19 mouse cellular contexts compared by ENCODE assay signal in the genomic region with DNA sequence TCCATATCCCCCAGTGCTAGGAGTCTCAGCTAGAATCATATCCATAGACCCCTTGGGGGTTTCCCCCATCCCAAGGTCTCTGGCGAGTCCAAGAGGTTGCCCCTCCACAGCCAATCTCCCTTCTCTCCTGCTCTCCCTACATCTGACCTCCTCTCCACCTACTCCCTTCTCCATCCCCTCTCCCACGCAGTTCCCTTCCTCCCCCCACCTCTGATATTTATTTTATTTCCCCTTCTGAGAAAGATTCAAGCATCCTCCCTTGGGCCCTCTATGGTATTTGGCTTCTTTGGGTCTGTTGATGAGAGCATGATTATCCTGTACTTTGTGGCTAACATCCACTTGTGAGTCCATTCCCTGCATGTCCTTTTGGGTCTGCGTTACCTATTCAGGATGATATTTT. TPM values are rescaled to one million over a fixed set of nuclear protein-coding genes. Genes with fewer than 3 reads are reported as not detected.
DNase-seq lines count a peak whose midpoint lies in the region; TF ChIP-seq lines count a peak whose summit lies in the region.
"Had no signal": no experiment of that assay in that cellular context is flagged by ENCODE, and none has a peak within 500 bp of the region (broad histone marks: within the 10 kb centered on the region; RNA-seq: fewer than 3 reads in every experiment).

No protein-coding gene starts in this region.

- H3K4me3 ChIP-seq in MEL (ENCODE audit: control insufficient read depth in 1 of 2, insufficient read depth in 1 of 2, low read depth in 2 of 2, low read length in 2 of 2), result no peak overlapping the region

- H3K36me3 ChIP-seq in MEL (ENCODE audit: control insufficient read depth in 1 of 2, insufficient read depth in 2 of 2, low read length in 2 of 2), result peaks cover 5 to 24% of the 10 kb centered on the region in 2 experiments

- H3K9ac ChIP-seq in MEL (ENCODE audit: control insufficient read depth, low read depth, low read length, poor library complexity, severe bottlenecking), result no peak overlapping the region

- peaks cover 12% of the 10 kb centered on the region for H3K79me2 ChIP-seq in MEL (ENCODE audit: control insufficient read depth, insufficient read depth, low read length, poor library complexity)

- no peak for TF ChIP-seq EP300 in MEL (IDR thresholded peaks at IDR 0.05; ENCODE audit: low read depth in 1 of 2, low read length in 2 of 2)

- no peak for TF ChIP-seq POLR2A in MEL (IDR thresholded peaks at IDR 0.05; ENCODE audit: control insufficient read depth in 1 of 2, insufficient read depth in 1 of 2, low read depth in 1 of 2, low read length in 2 of 2, poor library complexity in 1 of 2)

- H3K4me1 ChIP-seq in MEL (ENCODE audit: control insufficient read depth in 1 of 2, insufficient read depth in 2 of 2, low read length in 2 of 2), result peaks cover 0 to 21% of the 10 kb centered on the region in 2 experiments; a peak in 2 of 4 replicates

- H3K27me3 ChIP-seq in MEL (ENCODE audit: control insufficient read depth in 1 of 2, insufficient read depth in 2 of 2, low read length in 2 of 2), result no peaks in the 10 kb centered on the region
- H3K27me3 ChIP-seq: CH12.LX, Patski had no signal

- no peak for TF ChIP-seq RAD21 in MEL (IDR thresholded peaks at IDR 0.05; ENCODE audit: low read depth, low read length)

- DNase-seq in MEL (ENCODE audit: low read depth, low spot score) (peak; percentile 51), ZHBTc4 (ENCODE audit: low read depth, low spot score) (peak; percentile 64)
- no peak for DNase-seq in embryo, embryonic 9.5 days (ENCODE audit: extremely low spot score)
- no peak for DNase-seq in frontal cortex, postnatal 10 days (ENCODE audit: low spot score in 2 of 2)
- DNase-seq: adrenal gland, adult 2 months; adrenal gland, adult 8-10 months; adrenal gland, postnatal 10 days; adrenal gland, postnatal 14 days; adrenal gland, postnatal 25 days; adrenal gland, postnatal 36 days; B cell, adult 2 months; cerebellum, adult 11 months; cerebellum, adult 11-12 months; cerebellum, adult 18-20 months; cerebellum, adult 2 months; cerebellum, adult 8-10 months had no signal

- H3K27ac ChIP-seq in MEL (ENCODE audit: control insufficient read depth, low read depth, low read length), result no peak overlapping the region

- H3K9me3 ChIP-seq in MEL (replicated peaks; ENCODE audit: insufficient read depth, low read length), result no peaks in the 10 kb centered on the region
- H3K9me3 ChIP-seq: G1E had no signal

- no peak for TF ChIP-seq CTCF in MEL (IDR thresholded peaks at IDR 0.05 in 2 of 3, conservative IDR thresholded peaks at IDR 0.05 in 1 of 3; ENCODE audit: control insufficient read depth in 1 of 3, insufficient read depth in 1 of 3, low read depth in 2 of 3, low read length in 3 of 3, poor library complexity in 1 of 3, severe bottlenecking in 1 of 3)

TF ChIP-seq in MEL, 35 proteins besides CTCF, POLR2A, EP300 and RAD21:
- TF ChIP-seq BHLHE40 (IDR thresholded peaks at IDR 0.05; ENCODE audit: borderline replicate concordance, low read depth, low read length), result no peak
- TF ChIP-seq GABPA (IDR thresholded peaks at IDR 0.05; ENCODE audit: low read depth, low read length), result no peak
- no peak for TF ChIP-seq MYB (IDR thresholded peaks at IDR 0.05; ENCODE audit: low read depth, low read length)
- no peak for TF ChIP-seq ZMIZ1 (IDR thresholded peaks at IDR 0.05; ENCODE audit: low read depth, low read length)
- no peak for TF ChIP-seq E2F4 (IDR thresholded peaks at IDR 0.05; ENCODE audit: borderline replicate concordance, low read depth, low read length)
- TF ChIP-seq JUND (IDR thresholded peaks at IDR 0.05; ENCODE audit: low read depth, low read length), result no peak
- no peak for TF ChIP-seq KAT2A (conservative IDR thresholded peaks at IDR 0.05; ENCODE audit: low read depth, low read length)
- TF ChIP-seq MEF2A (IDR thresholded peaks at IDR 0.05; ENCODE audit: extremely low read depth, insufficient replicate concordance, low read depth, low read length, poor library complexity, severe bottlenecking), result no peak
TF ChIP-seq in MEL: peak in this region for 0.

RNA-seq across cellular contexts. Expression of a gene that starts 6.0 kb away (rescaled TPM):
- total RNA-seq in MEL (2012; rRNA removed), result 13,843 and 15,045 TPM in 2 replicates
- 1,000 to 10,000 TPM in 1 of 2 experiments, not detected in 1; 9,058 TPM for polyA plus RNA-seq in MEL (2012; ENCODE audit: insufficient read depth in 1 of 2, insufficient read length in 2 of 2, low read depth in 1 of 2, low replicate concordance in 2 of 2, missing spikeins in 1 of 2)

RNA-seq across cellular contexts. Expression of a gene that starts 38.2 kb away (rescaled TPM):
- 37.5 and 54.3 TPM in 2 replicates for total RNA-seq in MEL (2012; rRNA removed)
- polyA plus RNA-seq in MEL (2012; ENCODE audit: insufficient read depth in 1 of 2, insufficient read length in 2 of 2, low read depth in 1 of 2, low replicate concordance in 2 of 2, missing spikeins in 1 of 2), result 100 to 1,000 TPM in 1 of 2 experiments, not detected in 1; 100 TPM

Comparison
In these comparisons a context has a peak if more than half of its experiments do, and no peak if none do; other contexts are left out.
1. DNase-seq: peak in MEL (single experiment) and ZHBTc4 (single experiment); none in embryo, embryonic 9.5 days (single experiment) and frontal cortex, postnatal 10 days (0 of 2).